17 mouse cellular contexts compared by ENCODE assay signal in the genomic region with DNA sequence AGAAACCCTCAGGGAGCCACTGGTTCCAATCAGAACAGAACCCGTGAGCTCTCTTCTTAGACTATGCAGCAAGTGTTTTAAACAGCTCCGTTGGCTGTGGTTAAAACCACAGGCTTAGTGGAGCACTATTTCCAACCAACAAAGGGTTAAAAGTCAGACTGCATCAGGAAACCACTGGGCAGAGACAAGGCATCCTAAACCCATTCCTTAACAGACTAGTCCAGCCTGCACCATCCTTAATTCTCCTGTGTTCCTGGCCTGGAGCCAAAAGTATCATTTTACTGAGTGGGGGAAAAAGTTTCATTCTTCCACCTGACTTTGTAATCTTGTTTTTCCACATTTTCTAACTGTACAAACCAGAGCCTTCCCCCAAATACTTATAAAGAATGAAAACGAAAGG. TPM values are rescaled to one million over a fixed set of nuclear protein-coding genes. Genes with fewer than 3 reads are reported as not detected.
DNase-seq lines count a peak whose midpoint lies in the region; ATAC-seq and TF ChIP-seq lines count a peak whose summit lies in the region.
"Had no signal": no experiment of that assay in that cellular context is flagged by ENCODE, and none has a peak within 500 bp of the region (broad histone marks: within the 10 kb centered on the region; RNA-seq: fewer than 3 reads in every experiment).

No protein-coding gene starts in this region.

- H3K27me3 ChIP-seq in liver, embryonic 15.5 days = no peaks in the 10 kb centered on the region
- no peaks in the 10 kb centered on the region for H3K27me3 ChIP-seq in MEL (ENCODE audit: control insufficient read depth in 1 of 2, insufficient read depth in 2 of 2, low read length in 2 of 2)
- no peaks in the 10 kb centered on the region for H3K27me3 ChIP-seq in hindbrain, embryonic 10.5 days (ENCODE audit: insufficient read depth, poor library complexity, severe bottlenecking)
- H3K27me3 ChIP-seq: forebrain, embryonic 12.5 days; heart, embryonic 15.5 days; stomach, embryonic 15.5 days had no signal

- ATAC-seq in liver, embryonic 15.5 days (ENCODE audit: insufficient read depth) = no peak

- H3K4me2 ChIP-seq in liver, embryonic 15.5 days = peak overlapping the region; percentile 10; the same call in 1 of the 2 replicates
- H3K4me2 ChIP-seq: forebrain, embryonic 12.5 days; heart, embryonic 15.5 days; midbrain, embryonic 11.5 days; stomach, embryonic 15.5 days had no signal

- WGBS in liver, embryonic 15.5 days (ENCODE audit: insufficient replicate concordance) = 23% methylated on average over 3 of the region's 3 CpGs
- 82% methylated on average over 3 of the region's 3 CpGs for WGBS in hindbrain, embryonic 10.5 days

- peaks cover 2% of the 10 kb centered on the region; the same call in 1 of the 2 replicates for H3K79me2 ChIP-seq in MEL (ENCODE audit: control insufficient read depth, insufficient read depth, low read length, poor library complexity)

- TF ChIP-seq EP300 in MEL (IDR thresholded peaks at IDR 0.05; ENCODE audit: low read depth in 1 of 2, low read length in 2 of 2) = no peak

- H3K9ac ChIP-seq in liver, embryonic 15.5 days = no peak overlapping the region
- H3K9ac ChIP-seq in MEL (ENCODE audit: control insufficient read depth, low read depth, low read length, poor library complexity, severe bottlenecking) = no peak overlapping the region
- H3K9ac ChIP-seq: forebrain, embryonic 12.5 days; heart, embryonic 15.5 days; liver, embryonic 14.5 days; stomach, embryonic 15.5 days had no signal

- no peak for TF ChIP-seq RAD21 in MEL (IDR thresholded peaks at IDR 0.05; ENCODE audit: low read depth, low read length)

- H3K4me3 ChIP-seq in liver, embryonic 15.5 days (replicated peaks) = no peak overlapping the region
- no peak overlapping the region for H3K4me3 ChIP-seq in MEL (ENCODE audit: control insufficient read depth in 1 of 2, insufficient read depth in 1 of 2, low read depth in 2 of 2, low read length in 2 of 2)
- H3K4me3 ChIP-seq in hindbrain, embryonic 10.5 days = no peak overlapping the region
- H3K4me3 ChIP-seq: forebrain, embryonic 12.5 days; heart, embryonic 15.5 days; myocyte; stomach, embryonic 15.5 days had no signal

- TF ChIP-seq POLR2A in MEL (IDR thresholded peaks at IDR 0.05; ENCODE audit: control insufficient read depth in 1 of 2, insufficient read depth in 1 of 2, low read depth in 1 of 2, low read length in 2 of 2, poor library complexity in 1 of 2) = no peak

- TF ChIP-seq CTCF in MEL (IDR thresholded peaks at IDR 0.05 in 2 of 3, conservative IDR thresholded peaks at IDR 0.05 in 1 of 3; ENCODE audit: control insufficient read depth in 1 of 3, insufficient read depth in 1 of 3, low read depth in 2 of 3, low read length in 3 of 3, poor library complexity in 1 of 3, severe bottlenecking in 1 of 3) = no peak

- H3K9me3 ChIP-seq in liver, embryonic 15.5 days (replicated peaks) = no peaks in the 10 kb centered on the region
- no peaks in the 10 kb centered on the region for H3K9me3 ChIP-seq in MEL (replicated peaks; ENCODE audit: insufficient read depth, low read length)
- H3K9me3 ChIP-seq in hindbrain, embryonic 10.5 days = no peaks in the 10 kb centered on the region
- H3K9me3 ChIP-seq: forebrain, embryonic 12.5 days; heart, embryonic 15.5 days; stomach, embryonic 15.5 days had no signal

- H3K4me1 ChIP-seq in liver, embryonic 15.5 days (replicated peaks) = 0 out of 2 replicates have a peak, but pooled peaks cover under 1% of the 10 kb centered on the region
- H3K4me1 ChIP-seq in MEL (ENCODE audit: control insufficient read depth in 1 of 2, insufficient read depth in 2 of 2, low read length in 2 of 2) = peaks cover 0 to 5% of the 10 kb centered on the region in 2 experiments; a peak in 1 of 4 replicates
- H3K4me1 ChIP-seq in hindbrain, embryonic 10.5 days (replicated peaks) = no peaks in the 10 kb centered on the region
- H3K4me1 ChIP-seq: forebrain, embryonic 12.5 days; heart, embryonic 15.5 days; stomach, embryonic 15.5 days had no signal

- H3K27ac ChIP-seq in liver, embryonic 15.5 days (replicated peaks) = no peak overlapping the region
- H3K27ac ChIP-seq in MEL (ENCODE audit: control insufficient read depth, low read depth, low read length) = no peak overlapping the region
- no peak overlapping the region for H3K27ac ChIP-seq in hindbrain, embryonic 10.5 days
- H3K27ac ChIP-seq: forebrain, embryonic 12.5 days; heart, embryonic 15.5 days; liver, embryonic 14.5 days; stomach, embryonic 15.5 days had no signal

- no peaks in the 10 kb centered on the region for H3K36me3 ChIP-seq in liver, embryonic 15.5 days (replicated peaks)
- H3K36me3 ChIP-seq in MEL (ENCODE audit: control insufficient read depth in 1 of 2, insufficient read depth in 2 of 2, low read length in 2 of 2) = no peaks in the 10 kb centered on the region
- H3K36me3 ChIP-seq in hindbrain, embryonic 10.5 days = no peaks in the 10 kb centered on the region
- H3K36me3 ChIP-seq: forebrain, embryonic 12.5 days; heart, embryonic 15.5 days; stomach, embryonic 15.5 days had no signal

- DNase-seq in liver = no peak
- peak; percentile 41 for DNase-seq in CD4-positive helper T cell, adult 2 months (ENCODE audit: low read depth, low spot score)
- DNase-seq in MEL (ENCODE audit: low read depth, low spot score) = peak; percentile 28
- DNase-seq in induced T-regulatory cell, adult 2 months (ENCODE audit: low read depth) = peak; percentile 77
- DNase-seq in layer of hippocampus, adult 11-12 months (ENCODE audit: low spot score) = no peak
- no peak for DNase-seq in adrenal gland, adult (ENCODE audit: inconsistent age in 2 of 2, low spot score in 1 of 2)
- DNase-seq in hindbrain, embryonic 10.5 days (ENCODE audit: low spot score) = no peak
- DNase-seq: cerebellum, adult 11-12 months; gastrocnemius, postnatal 14 days; kidney, postnatal 25 days had no signal

TF ChIP-seq in MEL, 35 proteins besides CTCF, POLR2A, EP300 and RAD21:
- TF ChIP-seq TAL1 (IDR thresholded peaks at IDR 0.05; ENCODE audit: low read length) = peak; percentile 26; the same call in 1 of the 2 replicates
- no peak for TF ChIP-seq MEF2A (IDR thresholded peaks at IDR 0.05; ENCODE audit: extremely low read depth, insufficient replicate concordance, low read depth, low read length, poor library complexity, severe bottlenecking)

RNA-seq across cellular contexts. Expression of gene Ikzf2, which starts 49.1 kb away (rescaled TPM):
- 0.40 and 0.45 TPM in 2 replicates for polyA plus RNA-seq in liver, embryonic 15.5 days (2015; fragmentation: Nextera tagmentation; extraction: Ambion mirVana)
- total RNA-seq in MEL (2012; rRNA removed) = 5.6 and 6.4 TPM in 2 replicates
- 1 to 10 TPM in 1 of 2 experiments, not detected in 1; 2.9 TPM for polyA plus RNA-seq in MEL (2012; ENCODE audit: insufficient read depth in 1 of 2, insufficient read length in 2 of 2, low read depth in 1 of 2, low replicate concordance in 2 of 2, missing spikeins in 1 of 2)
- polyA plus RNA-seq in hindbrain, embryonic 10.5 days (2016; fragmentation: Nextera tagmentation; extraction: Ambion mirVana) = 6.1 and 6.5 TPM in 2 replicates

Comparison
In these comparisons a context has a peak if more than half of its experiments do, and no peak if none do; other contexts are left out.
1. DNase-seq: peak in CD4-positive helper T cell, adult 2 months (single experiment), MEL (single experiment) and induced T-regulatory cell, adult 2 months (single experiment); none in liver (single experiment), layer of hippocampus, adult 11-12 months (single experiment), adrenal gland, adult (0 of 2) and hindbrain, embryonic 10.5 days (single experiment).